Mouse (Mus musculus): ENCODE measurements around the gene Ppfia3.

Gene Ppfia3

GRCm38 (mm10) chr7:45346905-45347304, 19.9 kb downstream of the Ppfia3 start:
- no peak for DNase-seq (ENCODE audit: low read depth, low spot score)

- DNase-seq (ENCODE audit: low read depth, low spot score), result no peak
Measured at GRCm38 (mm10) chr7:45343543-45343942, 23.3 kb downstream of the Ppfia3 start.

- no peak for DNase-seq (ENCODE audit: low read depth, low spot score)
Measured at GRCm38 (mm10) chr7:45342081-45342480, 24.7 kb downstream of the Ppfia3 start.

- peak; percentile 89 for DNase-seq (ENCODE audit: low read depth, low spot score)
Measured at GRCm38 (mm10) chr7:45341303-45341702, 25.5 kb downstream of the Ppfia3 start.

GRCm38 (mm10) chr7:45340669-45341068, 26.1 kb downstream of the Ppfia3 start:
- peak; percentile 77 for DNase-seq (ENCODE audit: low read depth, low spot score)

GRCm38 (mm10) chr7:45340066-45340442, 26.8 kb downstream of the Ppfia3 start:
- no peak for DNase-seq (ENCODE audit: low read depth, low spot score)

GRCm38 (mm10) chr7:45339410-45340065, 27.3 kb downstream of the Ppfia3 start:
- peak; percentile 85 for DNase-seq (ENCODE audit: low read depth, low spot score)

GRCm38 (mm10) chr7:45338161-45338911, 28.5 kb downstream of the Ppfia3 start:
- no peak for DNase-seq (ENCODE audit: low read depth, low spot score)

- no peak for DNase-seq (ENCODE audit: low read depth, low spot score)
Measured at GRCm38 (mm10) chr7:45337469-45337868, 29.4 kb downstream of the Ppfia3 start.

- no peak for DNase-seq (ENCODE audit: low read depth, low spot score)
Measured at GRCm38 (mm10) chr7:45336319-45336718, 30.5 kb downstream of the Ppfia3 start.

GRCm38 (mm10) chr7:45335056-45335455, 31.8 kb downstream of the Ppfia3 start, which contains the start of gene Hrc:
Hrc (plus strand) TSS chr7:45335290.
- no peak for DNase-seq (ENCODE audit: low read depth, low spot score)

GRCm38 (mm10) chr7:45334605-45335004, 32.2 kb downstream of the Ppfia3 start:
- no peak for DNase-seq (ENCODE audit: low read depth, low spot score)

- peak; percentile 76 for DNase-seq (ENCODE audit: low read depth, low spot score)
Measured at GRCm38 (mm10) chr7:45333431-45333982, 33.3 kb downstream of the Ppfia3 start, which contains the start of gene Trpm4. Trpm4 (minus strand) TSS chr7:45333780.

- DNase-seq (ENCODE audit: low read depth, low spot score), result peak; percentile 64
Measured at GRCm38 (mm10) chr7:45332685-45333425, 34.0 kb downstream of the Ppfia3 start.

- no peak for DNase-seq (ENCODE audit: low read depth, low spot score)
Measured at GRCm38 (mm10) chr7:45331502-45331901, 35.3 kb downstream of the Ppfia3 start.

GRCm38 (mm10) chr7:45328841-45329475, 37.9 kb downstream of the Ppfia3 start:
- DNase-seq (ENCODE audit: low read depth, low spot score), result no peak

- DNase-seq (ENCODE audit: low read depth, low spot score), result no peak
Measured at GRCm38 (mm10) chr7:45325800-45326199, 41.0 kb downstream of the Ppfia3 start.

- no peak for DNase-seq (ENCODE audit: low read depth, low spot score)
Measured at GRCm38 (mm10) chr7:45323069-45323468, 43.8 kb downstream of the Ppfia3 start.

GRCm38 (mm10) chr7:45322245-45322644, 44.6 kb downstream of the Ppfia3 start:
- DNase-seq (ENCODE audit: low read depth, low spot score), result no peak

GRCm38 (mm10) chr7:45316536-45316935, 50.3 kb downstream of the Ppfia3 start:
- DNase-seq (ENCODE audit: low read depth, low spot score), result no peak

GRCm38 (mm10) chr7:45315182-45315701, 51.6 kb downstream of the Ppfia3 start:
- no peak for DNase-seq (ENCODE audit: low read depth, low spot score)
